Mouse (Mus musculus) lung, embryonic 16.5 days (tissue): ENCODE data around the gene Smim17. TPM values are rescaled to one million over a fixed set of nuclear protein-coding genes. Genes with fewer than 3 reads are reported as not detected.
A peak's percentile ranks its signal among the peaks of the same experiment; 100 is the strongest.

Source experiments
- ATAC-seq: fragments of 200-750 bp; cut with Nextera tagmentation; 2 replicates; pipeline ENCODE4 v1.8.0; 2017; ENCODE audit warnings: low read depth, mild to moderate bottlenecking, moderate library complexity
- H3K27ac ChIP-seq: fragments of 300-500 bp; sonication (generic); 2 replicates; pipeline ENCODE4 v1.5.1; 2014; ENCODE audit warnings: mild to moderate bottlenecking, control low read depth, low read length
- H3K27me3 ChIP-seq: fragments of 300-500 bp; sonication (generic); 2 replicates; pipeline ENCODE4 v1.6.1; 2014; ENCODE audit warnings: low read depth, low read length, mixed read lengths; ENCODE audit not compliant: control insufficient read depth, insufficient read depth
- H3K36me3 ChIP-seq: fragments of 300-500 bp; sonication (generic); 2 replicates; pipeline ENCODE4 v1.6.1; 2014; ENCODE audit warnings: low read length; ENCODE audit not compliant: control insufficient read depth, insufficient read depth
- H3K4me1 ChIP-seq: fragments of 300-500 bp; sonication (generic); replicated peaks from 2 replicates; pipeline ENCODE4 v1.6.1; 2014; ENCODE audit warnings: low read length, mixed read lengths; ENCODE audit not compliant: control insufficient read depth, insufficient read depth
- H3K4me2 ChIP-seq: fragments of 300-500 bp; sonication (generic); 2 replicates; pipeline ENCODE4 v1.6.1; 2014; ENCODE audit warnings: low read depth, low read length, control low read depth
- H3K4me3 ChIP-seq: fragments of 300-500 bp; sonication (generic); 2 replicates; pipeline ENCODE4 v1.5.1; 2014; ENCODE audit warnings: mild to moderate bottlenecking, low read length, control low read depth
- H3K9ac ChIP-seq: fragments of 300-500 bp; sonication (generic); 2 replicates; pipeline ENCODE4 v1.6.1; 2014; ENCODE audit warnings: low read length, control low read depth
- H3K9me3 ChIP-seq: fragments of 300-500 bp; sonication (generic); 2 replicates; pipeline ENCODE4 v1.6.1; 2016; ENCODE audit warnings: low read length; ENCODE audit not compliant: control insufficient read depth
- WGBS: fragments of 180-500 bp; shearing (Covaris S2); extraction: QIAGEN DNeasy Blood & Tissue Kit; methylation state at CpG from one replicate; pipeline ENCODE4 v1.1.7; 2014; 5-methylcytosine and 5-hydroxymethylcytosine counted together
- polyA plus RNA-seq: library from polyadenylated mRNA; unstranded; fragments of >200 nt; fragmentation: Nextera tagmentation; extraction: Ambion mirVana; gene quantifications from 2 replicates; pipeline ENCODE4 v1.2.1, GENCODE M21; 2015

Gene Smim17
- polyA plus RNA-seq, 1 experiment from 2014 or later = 0.25 TPM

- H3K9me3 ChIP-seq = no peaks in the 10 kb centered on the region
- ATAC-seq = no peak
Observed at GRCm38 (mm10) chr7:6389449-6389848, 9.1 kb upstream of the Smim17 start.

DNA sequence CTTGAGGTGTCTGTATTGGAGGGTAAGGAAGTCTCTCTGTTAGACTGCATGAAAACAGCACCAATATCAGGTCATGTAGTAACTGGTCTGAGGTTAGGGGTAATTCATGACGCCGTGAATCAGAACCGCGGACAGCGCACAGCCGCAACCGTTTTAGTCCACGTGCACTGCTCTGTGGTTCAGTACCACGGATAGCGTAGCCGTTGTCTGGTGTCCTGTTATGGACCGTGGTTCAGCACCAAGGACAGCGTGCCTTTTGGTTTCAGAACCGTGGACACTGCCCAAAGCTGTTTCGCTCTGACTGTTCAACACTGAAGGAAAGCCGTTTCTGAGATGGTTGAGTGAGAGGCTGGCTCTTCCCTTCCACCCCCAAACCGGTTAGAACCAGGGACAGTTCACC lies 11.5 kb downstream of the Smim17 start, which contains the start of gene Gm20715:
Gm20715 (plus strand) TSS at position 235 of the 400 bp plus-strand sequence.
- WGBS = 2% methylated on average over 17 of the region's 17 CpGs

More at GRCm38 (mm10) chr7:6389449-6389848, 9.1 kb upstream of the Smim17 start:
- H3K4me1 ChIP-seq = no peaks in the 10 kb centered on the region
- H3K4me3 ChIP-seq = no peak overlapping the region
- H3K36me3 ChIP-seq = peaks cover 19% of the 10 kb centered on the region
- WGBS = 69% methylated on average over 5 of the region's 5 CpGs
- H3K4me2 ChIP-seq = no peak overlapping the region
- no peaks in the 10 kb centered on the region for H3K27me3 ChIP-seq
- no peak overlapping the region for H3K27ac ChIP-seq
- no peak overlapping the region for H3K9ac ChIP-seq

DNA sequence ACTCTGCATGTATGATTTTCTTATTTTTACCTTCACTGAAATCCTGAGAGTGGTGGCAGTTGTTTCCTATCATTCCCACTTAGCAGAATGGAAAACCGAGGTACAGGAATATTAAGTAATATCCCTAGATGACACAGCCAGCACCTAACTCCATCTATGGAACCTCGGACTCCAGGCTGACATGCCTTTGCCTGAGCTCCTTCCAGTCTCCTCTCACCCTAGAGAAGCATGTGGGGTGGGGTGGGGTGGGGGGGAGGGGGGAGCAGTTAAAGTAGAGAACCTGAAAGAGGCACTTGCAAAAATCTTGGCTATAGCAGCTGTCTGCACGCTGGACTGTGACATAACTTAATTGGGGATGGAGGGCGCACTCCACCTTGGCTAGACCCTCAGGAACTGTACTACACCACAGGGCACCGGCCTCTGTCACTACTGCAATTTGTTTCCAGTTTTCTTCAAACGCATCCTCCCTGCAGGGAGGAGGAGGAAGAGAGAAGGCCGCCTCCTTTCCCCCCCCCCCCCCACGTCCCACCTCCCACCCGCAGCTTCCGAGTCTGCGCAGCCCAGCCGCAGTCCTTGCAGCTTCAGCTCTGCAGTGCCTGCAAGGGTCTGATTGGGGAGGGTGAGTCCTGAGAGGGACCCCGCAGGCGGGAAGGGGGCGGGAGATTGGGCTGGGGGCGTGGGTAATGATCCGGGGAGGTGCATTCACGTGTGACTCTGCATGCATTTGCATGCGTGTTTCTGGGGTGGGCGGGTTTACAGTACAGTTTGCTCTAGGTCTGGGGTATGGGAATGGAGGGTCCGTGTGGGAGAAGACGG lies 16.3 kb downstream of the Smim17 start:
- no peak overlapping the region for H3K9ac ChIP-seq
- WGBS = 7% methylated on average over 21 of the region's 22 CpGs
- ATAC-seq = no peak

More for the DNA sequence above, 11.5 kb downstream of the Smim17 start, which contains the start of gene Gm20715:
- Histone ChIP-seq H3K36me3 (no peaks in the 10 kb centered on the region), H3K4me3 (no peak within 1 kb of the TSS), H3K4me2 (no peak within 1 kb of the TSS), H3K27ac (no peak within 1 kb of the TSS), H3K27me3 (no peaks in the 10 kb centered on the region), H3K9ac (no peak within 1 kb of the TSS), H3K9me3 (no peaks in the 10 kb centered on the region), H3K4me1 (no peaks in the 10 kb centered on the region)
- ATAC-seq = peak; percentile 98

DNA sequence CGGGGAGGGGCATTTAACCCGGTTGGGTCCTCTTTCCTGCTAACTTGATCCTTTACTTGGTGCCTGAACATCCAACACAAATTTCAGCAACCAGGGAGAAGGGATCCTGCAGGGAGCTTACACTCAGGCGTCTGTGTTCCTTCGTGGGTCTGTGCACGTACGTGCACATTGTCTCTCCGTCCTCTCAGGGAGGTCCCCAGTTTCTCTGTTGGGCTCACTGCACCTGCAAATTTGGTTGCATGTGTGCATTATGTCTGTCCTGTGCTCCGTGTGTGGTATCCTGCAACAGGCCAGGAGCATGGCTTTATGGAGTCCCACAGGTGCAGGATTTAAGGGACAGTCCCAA lies 16.9 kb downstream of the Smim17 start:
- H3K36me3 ChIP-seq = no peaks in the 10 kb centered on the region
- H3K4me2 ChIP-seq = no peak overlapping the region
- ATAC-seq = no peak
- no peaks in the 10 kb centered on the region for H3K9me3 ChIP-seq
- no peak overlapping the region for H3K9ac ChIP-seq
- H3K4me3 ChIP-seq = no peak overlapping the region
- WGBS = 24% methylated on average over 8 of the region's 8 CpGs
- H3K27me3 ChIP-seq = no peaks in the 10 kb centered on the region
- H3K27ac ChIP-seq = no peak overlapping the region
- H3K4me1 ChIP-seq = no peaks in the 10 kb centered on the region

More for the DNA sequence above, 16.3 kb downstream of the Smim17 start:
- Histone ChIP-seq H3K36me3 (no peaks in the 10 kb centered on the region), H3K27ac (no peak overlapping the region), H3K4me3 (no peak overlapping the region), H3K27me3 (no peaks in the 10 kb centered on the region), H3K4me1 (no peaks in the 10 kb centered on the region), H3K4me2 (no peak overlapping the region), H3K9me3 (no peaks in the 10 kb centered on the region)

DNA sequence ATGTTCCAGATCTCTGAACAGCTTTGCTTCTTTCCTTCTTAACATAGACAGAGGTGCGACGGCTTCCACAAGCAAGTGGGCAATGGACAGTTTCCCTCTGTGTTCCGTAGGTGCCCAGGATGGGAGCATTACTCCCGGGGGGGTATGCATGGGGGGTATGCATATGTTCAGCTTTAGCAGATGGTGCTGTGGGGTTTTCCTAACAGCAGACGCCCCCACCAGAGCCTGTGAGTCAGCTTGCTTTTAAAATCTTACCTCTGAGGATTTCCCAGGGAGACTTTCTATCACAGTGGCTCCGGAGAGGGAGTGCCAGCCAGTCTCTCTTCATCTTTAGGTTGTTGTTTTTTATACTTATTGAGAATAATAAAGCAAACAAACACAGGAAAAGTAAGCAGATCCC lies 21.4 kb downstream of the Smim17 start:
- Histone ChIP-seq H3K4me1 (no peaks in the 10 kb centered on the region), H3K27ac (no peak overlapping the region), H3K4me3 (no peak overlapping the region), H3K9me3 (no peaks in the 10 kb centered on the region), H3K36me3 (no peaks in the 10 kb centered on the region), H3K9ac (no peak overlapping the region), H3K27me3 (no peaks in the 10 kb centered on the region), H3K4me2 (no peak overlapping the region)
- 70% methylated on average over 6 of the region's 6 CpGs for WGBS
- ATAC-seq = no peak

GRCm38 (mm10) chr7:6429381-6429780 lies 30.9 kb downstream of the Smim17 start:
- 79% methylated on average over 3 of the region's 3 CpGs for WGBS

GRCm38 (mm10) chr7:6430342-6430741 lies 31.8 kb downstream of the Smim17 start:
- WGBS = 33% methylated on average over 2 of the region's 2 CpGs
- H3K4me3 ChIP-seq = no peak overlapping the region
- H3K4me2 ChIP-seq = no peak overlapping the region
- H3K36me3 ChIP-seq = no peaks in the 10 kb centered on the region
- H3K27ac ChIP-seq = no peak overlapping the region
- H3K9ac ChIP-seq = no peak overlapping the region
- ATAC-seq = no peak
- H3K4me1 ChIP-seq = no peaks in the 10 kb centered on the region
- H3K27me3 ChIP-seq = no peaks in the 10 kb centered on the region
- H3K9me3 ChIP-seq = peaks cover 3% of the 10 kb centered on the region

More at GRCm38 (mm10) chr7:6429381-6429780, 30.9 kb downstream of the Smim17 start:
- H3K4me1 ChIP-seq = no peaks in the 10 kb centered on the region
- no peak overlapping the region for H3K4me2 ChIP-seq
- H3K4me3 ChIP-seq = no peak overlapping the region
- H3K9me3 ChIP-seq = peaks cover 3% of the 10 kb centered on the region
- no peaks in the 10 kb centered on the region for H3K27me3 ChIP-seq
- no peaks in the 10 kb centered on the region for H3K36me3 ChIP-seq
- no peak for ATAC-seq
- no peak overlapping the region for H3K9ac ChIP-seq
- no peak overlapping the region for H3K27ac ChIP-seq

- Histone ChIP-seq H3K9ac (no peak within 1 kb of the TSS), H3K4me3 (no peak within 1 kb of the TSS), H3K36me3 (no peaks in the 10 kb centered on the region), H3K9me3 (no peaks in the 10 kb centered on the region), H3K4me2 (no peak within 1 kb of the TSS), H3K27me3 (no peaks in the 10 kb centered on the region), H3K4me1 (no peaks in the 10 kb centered on the region), H3K27ac (no peak within 1 kb of the TSS)
- ATAC-seq = no peak
- WGBS = 65% methylated on average over 3 of the region's 3 CpGs
Observed at GRCm38 (mm10) chr7:6438388-6438787, 39.9 kb downstream of the Smim17 start, which contains the start of gene Olfr1344. Gene Olfr1344, plus strand, starts transcription at chr7:6438688.

DNA sequence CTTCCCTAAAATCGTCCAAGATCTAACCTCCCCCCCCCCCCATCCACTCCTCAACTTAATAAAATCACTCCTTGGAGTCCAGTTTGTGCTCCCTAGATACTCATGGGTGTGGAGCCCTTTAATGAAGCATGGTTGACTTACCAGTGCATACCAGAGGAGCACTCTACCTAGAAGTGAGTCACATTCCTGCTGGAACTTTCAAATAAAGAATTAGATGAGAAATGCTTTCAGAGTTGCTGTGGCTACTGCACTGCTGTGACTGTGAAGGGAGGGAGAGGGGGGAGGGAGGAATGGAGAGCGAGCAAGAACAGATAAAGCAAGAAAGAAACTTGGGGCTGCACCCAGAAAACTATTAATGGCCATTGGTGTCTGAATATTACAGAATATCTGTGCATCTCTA lies 42.7 kb downstream of the Smim17 start:
- no peaks in the 10 kb centered on the region for H3K36me3 ChIP-seq
- no peaks in the 10 kb centered on the region for H3K9me3 ChIP-seq
- 44% methylated on average over 2 of the region's 2 CpGs for WGBS
- no peak overlapping the region for H3K9ac ChIP-seq
- no peak for ATAC-seq
- no peaks in the 10 kb centered on the region for H3K27me3 ChIP-seq
- H3K4me3 ChIP-seq = no peak overlapping the region
- H3K4me1 ChIP-seq = no peaks in the 10 kb centered on the region
- H3K27ac ChIP-seq = no peak overlapping the region
- H3K4me2 ChIP-seq = no peak overlapping the region
